ENCODE assay signal across 19 mouse cellular contexts in genomic region chr16:3830588-3831109, GRCm38 (mm10). TPM values are rescaled to one million over a fixed set of nuclear protein-coding genes. Genes with fewer than 3 reads are reported as not detected.
DNase-seq lines count a peak whose midpoint lies in the region; ATAC-seq and TF ChIP-seq lines count a peak whose summit lies in the region.
"Had no signal": no experiment of that assay in that cellular context is flagged by ENCODE, and none has a peak within 500 bp of the region (broad histone marks: within the 10 kb centered on the region; RNA-seq: fewer than 3 reads in every experiment).

Gene Olfr15, plus strand, starts transcription at chr16:3830878.

- no peak for ATAC-seq in intestine, postnatal 0 days
- ATAC-seq in intestine, embryonic 16.5 days, result no peak
- ATAC-seq: hindbrain, postnatal 0 days had no signal

- intact Hi-C loops in left cerebral cortex, postnatal 25 days (cut with DNase I), result no loop called here

- TF ChIP-seq CTCF in intestine, postnatal 0 days (IDR thresholded peaks at IDR 0.05; ENCODE audit: low read depth), result peak; percentile 50
- TF ChIP-seq CTCF in ES-Bruce4 (IDR thresholded peaks at IDR 0.05; ENCODE audit: low read depth, low read length), result peak; percentile 50
- TF ChIP-seq CTCF in cerebellum, adult 2 months (IDR thresholded peaks at IDR 0.05; ENCODE audit: borderline replicate concordance, insufficient read depth, low read depth, low read length), result no peak

- peak; percentile 35 for DNase-seq in 416B (ENCODE audit: low read depth)
- DNase-seq in embryo, embryonic 11 days, result peak; percentile 8
- no peak for DNase-seq in left cerebral cortex, postnatal 25 days (ENCODE audit: low spot score in 2 of 2)
- DNase-seq in cerebellum, adult 2 months, result no peak
- DNase-seq: adrenal gland, postnatal 14 days; gastrocnemius, postnatal 25 days; heart, postnatal 10 days; thymus, postnatal 14 days had no signal

- H3K27me3 ChIP-seq in intestine, postnatal 0 days (replicated peaks; ENCODE audit: control insufficient read depth, insufficient read depth, low read length), result no peaks in the 10 kb centered on the region
- no peaks in the 10 kb centered on the region for H3K27me3 ChIP-seq in intestine, embryonic 16.5 days (replicated peaks; ENCODE audit: control insufficient read depth, insufficient read depth, low read length)
- H3K27me3 ChIP-seq in ES-Bruce4 (ENCODE audit: control insufficient read depth, insufficient read depth, low read length, poor library complexity, severe bottlenecking), result no peaks in the 10 kb centered on the region; the same call in 1 of the 2 replicates
- no peaks in the 10 kb centered on the region for H3K27me3 ChIP-seq in cerebellum, adult 2 months (ENCODE audit: control insufficient read depth, insufficient read depth, low read length)
- H3K27me3 ChIP-seq: embryonic facial prominence, embryonic 12.5 days; forebrain, embryonic 12.5 days; lung, embryonic 15.5 days; midbrain, embryonic 12.5 days had no signal

- no peak for TF ChIP-seq EP300 in ES-Bruce4 (IDR thresholded peaks at IDR 0.05; ENCODE audit: insufficient read depth, low read depth, low read length)

- H3K4me1 ChIP-seq in intestine, postnatal 0 days (replicated peaks; ENCODE audit: control insufficient read depth, insufficient read depth, low read length), result no peaks in the 10 kb centered on the region
- H3K4me1 ChIP-seq in intestine, embryonic 16.5 days (ENCODE audit: control insufficient read depth, insufficient read depth, low read length), result no peaks in the 10 kb centered on the region
- H3K4me1 ChIP-seq in ES-Bruce4 (ENCODE audit: control insufficient read depth, insufficient read depth, low read length), result peaks cover 1% of the 10 kb centered on the region
- no peaks in the 10 kb centered on the region for H3K4me1 ChIP-seq in cerebellum, adult 2 months (ENCODE audit: control insufficient read depth, insufficient read depth, low read length)
- H3K4me1 ChIP-seq: embryonic facial prominence, embryonic 12.5 days; forebrain, embryonic 12.5 days; lung, embryonic 15.5 days; midbrain, embryonic 12.5 days had no signal

- no peaks in the 10 kb centered on the region for H3K9me3 ChIP-seq in intestine, postnatal 0 days (ENCODE audit: control insufficient read depth)
- H3K9me3 ChIP-seq in intestine, embryonic 16.5 days (ENCODE audit: control insufficient read depth, low read length), result no peaks in the 10 kb centered on the region; the same call in 1 of the 2 replicates
- no peaks in the 10 kb centered on the region for H3K9me3 ChIP-seq in ES-Bruce4 (replicated peaks; ENCODE audit: control insufficient read depth, insufficient read depth, low read length, poor library complexity, severe bottlenecking)
- H3K9me3 ChIP-seq: embryonic facial prominence, embryonic 12.5 days; forebrain, embryonic 12.5 days; lung, embryonic 15.5 days; midbrain, embryonic 12.5 days had no signal

- H3K27ac ChIP-seq in intestine, postnatal 0 days (ENCODE audit: low read depth, low read length), result no peak within 1 kb of the TSS
- no peak within 1 kb of the TSS for H3K27ac ChIP-seq in intestine, embryonic 16.5 days (ENCODE audit: low read length)
- no peak within 1 kb of the TSS for H3K27ac ChIP-seq in ES-Bruce4 (ENCODE audit: insufficient read depth, low read length)
- no peak within 1 kb of the TSS for H3K27ac ChIP-seq in cerebellum, adult 2 months (ENCODE audit: insufficient read depth, low read length)
- H3K27ac ChIP-seq: embryonic facial prominence, embryonic 12.5 days; forebrain, embryonic 12.5 days; hindbrain, postnatal 0 days; lung, embryonic 15.5 days; midbrain, embryonic 12.5 days had no signal

- no peaks in the 10 kb centered on the region for H3K36me3 ChIP-seq in intestine, postnatal 0 days (ENCODE audit: control insufficient read depth, insufficient read depth)
- H3K36me3 ChIP-seq in intestine, embryonic 16.5 days (ENCODE audit: control insufficient read depth, insufficient read depth, low read length), result no peaks in the 10 kb centered on the region
- H3K36me3 ChIP-seq in ES-Bruce4 (ENCODE audit: control insufficient read depth, insufficient read depth, low read length, poor library complexity, severe bottlenecking), result no peaks in the 10 kb centered on the region
- H3K36me3 ChIP-seq: embryonic facial prominence, embryonic 12.5 days; forebrain, embryonic 12.5 days; lung, embryonic 15.5 days; midbrain, embryonic 12.5 days had no signal

- H3K4me3 ChIP-seq in intestine, postnatal 0 days (ENCODE audit: low read depth, low read length), result no peak within 1 kb of the TSS
- H3K4me3 ChIP-seq in intestine, embryonic 16.5 days (ENCODE audit: low read length), result no peak within 1 kb of the TSS
- no peak within 1 kb of the TSS for H3K4me3 ChIP-seq in ES-Bruce4 (ENCODE audit: low read depth, low read length)
- H3K4me3 ChIP-seq in cerebellum, adult 2 months (replicated peaks; ENCODE audit: insufficient read depth, low read depth, low read length), result no peak within 1 kb of the TSS
- H3K4me3 ChIP-seq: embryonic facial prominence, embryonic 12.5 days; forebrain, embryonic 12.5 days; lung, embryonic 15.5 days; midbrain, embryonic 12.5 days had no signal

- TF ChIP-seq POLR2A in ES-Bruce4 (IDR thresholded peaks at IDR 0.05; ENCODE audit: insufficient read depth, low read length), result no peak
- no peak for TF ChIP-seq POLR2A in cerebellum, adult 2 months (IDR thresholded peaks at IDR 0.05; ENCODE audit: borderline replicate concordance, insufficient read depth, low read length)

- H3K9ac ChIP-seq in intestine, postnatal 0 days (ENCODE audit: low read depth, low read length), result no peak within 1 kb of the TSS
- H3K9ac ChIP-seq in intestine, embryonic 16.5 days (ENCODE audit: low read depth, low read length), result no peak within 1 kb of the TSS
- no peak within 1 kb of the TSS for H3K9ac ChIP-seq in ES-Bruce4 (ENCODE audit: low read depth, poor library complexity, severe bottlenecking)
- H3K9ac ChIP-seq: embryonic facial prominence, embryonic 12.5 days; forebrain, embryonic 12.5 days; lung, embryonic 15.5 days; midbrain, embryonic 12.5 days had no signal

- no peak within 1 kb of the TSS for H3K4me2 ChIP-seq in intestine, postnatal 0 days (replicated peaks; ENCODE audit: low read depth)
- H3K4me2 ChIP-seq in intestine, embryonic 16.5 days (ENCODE audit: low read depth, low read length), result no peak within 1 kb of the TSS
- H3K4me2 ChIP-seq: embryonic facial prominence, embryonic 12.5 days; forebrain, embryonic 12.5 days; lung, embryonic 15.5 days; midbrain, embryonic 12.5 days had no signal

RNA-seq across cellular contexts. Expression of gene Olfr15, which starts in this region (rescaled TPM):
- polyA plus RNA-seq in intestine, postnatal 0 days (2015; fragmentation: Nextera tagmentation; extraction: Ambion mirVana), result not detected in 2 replicates
- polyA plus RNA-seq in intestine, embryonic 16.5 days (2015; fragmentation: Nextera tagmentation; extraction: Ambion mirVana), result not detected in 2 replicates
- polyA plus RNA-seq in ES-Bruce4 (2011; ENCODE audit: insufficient read depth, insufficient read length, low read depth, missing spikeins), result not detected in 2 replicates
- total RNA-seq in left cerebral cortex, postnatal 25 days (2021), result not detected
- polyA plus RNA-seq in cerebellum, adult 2 months (2012; rRNA removed), result not detected in 2 replicates
- total RNA-seq: adrenal gland, postnatal 14 days; gastrocnemius, postnatal 25 days; heart, postnatal 10 days; hindbrain, postnatal 0 days; left cerebral cortex, postnatal 14 days had no signal
- polyA plus RNA-seq: hindbrain, postnatal 0 days; large intestine, adult 2 months; lung, embryonic 15.5 days; midbrain, embryonic 12.5 days; neural tube, embryonic 14.5 days had no signal

Comparison
In these comparisons a context has a peak if more than half of its experiments do, and no peak if none do; other contexts are left out.
1. DNase-seq: peak in 416B (single experiment) and embryo, embryonic 11 days (single experiment); none in left cerebral cortex, postnatal 25 days (0 of 2) and cerebellum, adult 2 months (0 of 2).